Mouse (Mus musculus) thymus, postnatal 0 days (tissue): ENCODE measurements around the gene Kpna6. TPM values are rescaled to one million over a fixed set of nuclear protein-coding genes. Genes with fewer than 3 reads are reported as not detected.
"Not testable (repeated sequence)": the region's sequence is repeated elsewhere in the genome, so short reads cannot be mapped to it uniquely, and the experiment has no call there.

Source experiments
- DNase-seq: peaks from one replicate; pipeline ENCODE4 v3.0.0-alpha.2; 2015; ENCODE audit warnings: low spot score
- polyA plus RNA-seq: library from polyadenylated mRNA; unstranded; fragments of >200 nt; fragmentation: Nextera tagmentation; extraction: Ambion mirVana; gene quantifications from 2 replicates; pipeline ENCODE4 v1.2.1, GENCODE M21; 2015

Gene Kpna6
- polyA plus RNA-seq: 8.9 and 11.6 TPM in 2 replicates

- DNase-seq: peak; percentile 82
These were observed at the start of gene Kpna6 for GRCm38 (mm10) chr4:129672083-129672877. Gene Kpna6 (minus strand): TSS chr4:129672767.

DNA sequence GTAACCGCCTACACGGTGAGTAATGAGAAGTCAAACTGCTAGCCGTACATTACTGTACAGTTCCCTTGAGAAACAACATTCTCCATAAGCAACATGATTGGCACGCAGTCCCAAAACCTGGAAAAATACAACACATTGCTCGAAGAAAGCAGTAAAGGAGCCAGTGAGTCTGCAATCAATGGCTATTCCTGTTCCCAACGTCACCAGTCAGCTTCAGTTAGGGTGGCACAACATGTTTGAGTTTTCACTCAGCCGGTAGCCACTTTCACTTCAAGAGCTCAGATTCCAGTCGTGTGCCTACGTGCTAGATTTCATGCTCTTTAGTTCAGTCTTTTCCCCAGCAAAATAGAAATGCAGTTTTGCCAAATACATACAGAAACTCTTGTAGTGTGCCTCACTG lies 43.7 kb upstream of the Kpna6 start:
- no peak for DNase-seq

DNA sequence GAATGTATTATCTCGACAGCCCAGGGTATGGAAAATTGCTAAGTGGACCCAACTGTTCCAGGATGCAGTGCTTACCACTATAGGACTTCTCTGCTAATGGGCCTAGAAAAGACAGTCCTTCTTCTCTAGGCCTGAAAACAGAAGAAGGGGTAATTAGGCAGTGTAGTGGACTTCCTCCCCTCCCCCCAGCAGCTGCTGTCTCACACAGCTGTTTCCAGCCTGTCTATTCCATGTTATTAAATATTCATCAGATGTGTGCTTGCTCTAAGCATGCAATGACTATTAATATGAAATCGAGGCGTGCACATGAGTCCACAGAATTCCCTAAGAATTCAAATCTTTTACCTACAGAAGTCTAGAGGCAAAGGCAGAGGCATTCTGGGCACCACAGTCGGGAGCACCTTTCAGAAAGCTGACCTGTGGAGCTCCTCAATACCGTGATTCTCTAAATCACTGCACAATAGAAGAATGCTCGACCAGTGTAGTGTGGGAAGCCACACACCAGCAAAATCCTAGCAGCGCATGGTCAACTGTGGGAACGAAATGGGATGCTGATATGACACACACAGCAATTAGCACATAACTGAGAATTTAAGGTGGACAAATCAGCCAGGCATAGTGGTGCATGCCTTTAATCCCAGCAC lies 37.0 kb upstream of the Kpna6 start:
- DNase-seq: no peak

DNA sequence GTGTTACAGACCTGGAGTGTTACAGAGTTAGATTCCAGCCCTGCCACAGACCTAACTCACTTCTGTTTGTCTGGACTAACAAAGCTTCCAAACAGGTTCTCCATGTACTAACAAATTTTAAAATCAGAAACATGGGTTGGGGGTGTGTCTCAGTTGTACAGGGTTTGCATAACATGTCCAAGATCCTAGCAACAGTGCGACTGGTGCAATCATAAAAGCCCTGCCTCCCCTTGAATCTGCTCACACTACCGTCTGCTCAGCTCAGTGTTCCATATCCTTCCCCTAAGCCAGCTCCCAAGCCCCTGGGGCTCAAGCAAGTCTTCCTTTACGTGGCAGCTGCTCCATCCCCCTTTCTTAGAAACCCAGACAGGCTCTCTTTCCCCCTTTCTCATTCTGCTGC lies 34.2 kb upstream of the Kpna6 start:
- DNase-seq: no peak

- DNase-seq: no peak
These were observed 29.9 kb upstream of the Kpna6 start for GRCm38 (mm10) chr4:129702454-129702853.

DNA sequence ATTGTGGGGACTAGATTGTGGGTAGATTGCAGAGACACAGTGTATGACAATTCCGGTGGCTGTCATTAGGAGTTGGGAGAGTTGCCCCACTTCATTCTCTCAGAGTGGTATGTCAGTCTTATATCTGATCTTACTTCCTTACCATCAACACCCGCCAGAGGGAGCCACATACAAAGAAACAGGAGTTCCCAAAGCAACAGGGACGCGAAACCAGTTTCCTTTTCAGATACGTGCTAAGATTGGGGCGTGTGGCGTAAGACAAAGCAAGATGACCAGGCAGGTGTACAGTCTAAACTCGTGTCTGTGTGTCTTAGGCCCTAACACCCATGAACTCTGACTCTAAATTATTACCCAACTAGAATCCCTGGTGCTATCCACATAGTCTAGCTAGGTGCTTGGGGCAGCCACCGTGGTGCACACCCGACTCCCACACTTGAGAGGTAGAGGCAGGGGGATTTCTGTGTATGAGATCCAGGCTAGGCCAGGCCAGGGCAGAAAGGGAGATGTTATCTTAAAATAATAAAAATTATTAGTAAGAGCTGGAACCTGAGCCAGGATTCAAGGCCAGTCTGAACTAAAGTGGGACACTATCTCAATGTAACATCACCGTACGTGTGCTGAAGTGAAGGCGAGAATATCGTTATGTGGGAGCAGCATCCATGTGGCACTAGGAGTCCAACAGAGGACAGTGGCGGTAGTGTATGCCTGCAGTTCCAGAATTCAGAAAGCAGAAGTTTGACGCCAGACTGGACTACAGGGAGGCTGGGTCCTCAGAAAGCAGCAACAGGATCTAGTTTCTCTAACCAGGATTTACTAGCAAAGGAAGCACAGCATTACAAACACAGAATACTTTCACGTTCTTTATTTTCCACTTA lies 29.2 kb upstream of the Kpna6 start:
- peak; percentile 90 for DNase-seq

- not testable (repeated sequence) for DNase-seq
These were observed 28.1 kb upstream of the Kpna6 start for GRCm38 (mm10) chr4:129700661-129701060.

DNA sequence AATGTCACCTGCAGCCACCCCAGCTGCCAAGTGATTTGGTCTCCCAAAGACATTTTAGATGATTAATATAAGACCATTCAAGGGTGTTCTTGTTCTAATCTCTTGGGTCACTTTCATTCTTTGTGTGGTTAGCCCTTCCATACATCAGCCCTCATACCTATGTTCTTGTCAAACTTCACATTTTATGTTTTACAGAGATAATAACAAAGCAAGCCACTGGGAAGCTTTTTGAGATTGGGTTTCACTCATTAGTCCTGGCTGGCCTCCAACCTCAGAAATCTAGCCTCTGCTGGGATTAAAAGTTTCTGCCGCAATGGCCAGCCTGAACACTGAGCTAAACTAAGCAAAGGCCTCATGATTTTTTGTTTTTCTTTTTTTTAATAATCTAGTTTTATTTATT lies 27.6 kb upstream of the Kpna6 start:
- no peak for DNase-seq

DNA sequence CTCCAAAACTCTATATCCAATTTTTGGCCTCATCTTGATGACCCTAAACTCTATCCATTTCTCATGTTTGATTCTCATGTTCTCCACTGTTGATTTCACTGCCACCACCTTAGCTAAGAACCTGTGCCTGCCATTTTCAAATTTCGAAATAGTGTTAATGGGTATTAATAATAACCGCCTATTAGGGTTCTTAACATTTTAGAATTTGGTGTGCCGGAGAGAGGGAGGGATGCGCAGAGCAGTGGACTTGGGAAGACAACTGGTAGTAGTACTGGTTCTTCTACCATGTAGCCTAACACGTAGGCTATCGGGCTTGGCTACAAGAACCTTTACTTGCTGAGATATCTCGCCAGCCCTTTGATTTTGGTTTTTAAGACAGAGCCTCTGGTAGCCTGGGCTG lies 24.6 kb upstream of the Kpna6 start:
- DNase-seq: no peak

DNA sequence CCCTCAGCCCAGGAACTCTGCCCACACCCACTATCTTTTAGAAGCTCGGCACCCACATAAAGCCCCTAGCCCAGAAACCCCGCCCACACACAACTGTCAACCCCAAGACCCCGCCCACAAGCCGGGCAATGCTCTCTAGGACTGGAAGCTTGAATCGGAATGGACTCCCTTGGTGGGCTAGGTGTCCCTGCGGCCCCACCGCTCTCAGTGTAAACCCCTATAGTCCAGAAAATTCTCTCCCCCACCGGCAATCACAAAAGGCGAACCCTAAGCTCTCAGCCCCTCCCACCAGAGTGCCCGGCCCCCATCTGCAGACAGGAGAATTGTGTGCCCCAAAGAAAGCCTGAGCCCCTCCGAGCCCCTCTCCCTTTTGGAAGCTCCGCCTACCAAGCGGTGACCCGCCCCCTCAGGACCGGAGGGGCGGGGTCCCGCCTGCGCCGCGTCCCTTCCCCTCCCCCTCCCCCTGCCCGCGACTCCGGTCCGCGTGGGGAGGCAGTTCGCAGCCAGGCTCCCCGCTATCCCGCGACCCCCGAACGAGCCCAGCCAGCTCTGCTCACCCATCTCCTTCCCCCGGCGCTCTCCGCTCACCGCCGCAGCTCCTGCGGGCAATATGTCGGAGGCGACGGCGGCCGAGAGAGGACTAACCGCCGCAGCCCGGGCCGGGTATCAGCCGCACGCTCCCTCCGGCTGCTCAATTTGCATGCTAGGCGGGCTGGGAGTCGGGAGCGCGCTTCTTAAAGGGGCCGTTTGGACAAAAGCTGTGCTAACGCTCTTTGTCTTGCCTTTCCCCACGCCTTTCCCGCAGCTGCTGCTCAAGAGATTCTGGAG lies 23.8 kb upstream of the Kpna6 start, which contains the start of gene Tmem39b:
Gene Tmem39b (minus strand): TSS at position 681 of the 828 bp plus-strand sequence.
- peak; percentile 92 for DNase-seq

DNA sequence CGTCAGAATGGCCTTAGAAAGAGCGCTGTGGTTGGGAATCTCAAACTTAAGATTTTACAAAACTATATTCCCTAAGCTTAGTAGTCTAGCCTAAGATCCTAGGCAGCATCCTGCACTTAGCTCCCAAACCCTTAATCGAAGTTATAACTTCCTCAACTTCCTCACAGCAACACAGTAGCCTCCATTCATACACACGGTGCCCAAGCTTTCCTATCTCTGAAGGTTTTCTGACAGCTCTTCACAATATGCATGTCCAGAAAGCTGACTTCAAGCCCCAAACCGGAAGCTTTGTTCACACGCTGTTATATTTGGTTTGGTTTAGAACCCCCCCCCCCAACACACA lies 23.2 kb upstream of the Kpna6 start:
- no peak for DNase-seq

- DNase-seq: no peak
These were observed 12.0 kb upstream of the Kpna6 start for GRCm38 (mm10) chr4:129684531-129684930.

GRCm38 (mm10) chr4:129683901-129684493 lies 11.4 kb upstream of the Kpna6 start:
- DNase-seq: no peak

DNA sequence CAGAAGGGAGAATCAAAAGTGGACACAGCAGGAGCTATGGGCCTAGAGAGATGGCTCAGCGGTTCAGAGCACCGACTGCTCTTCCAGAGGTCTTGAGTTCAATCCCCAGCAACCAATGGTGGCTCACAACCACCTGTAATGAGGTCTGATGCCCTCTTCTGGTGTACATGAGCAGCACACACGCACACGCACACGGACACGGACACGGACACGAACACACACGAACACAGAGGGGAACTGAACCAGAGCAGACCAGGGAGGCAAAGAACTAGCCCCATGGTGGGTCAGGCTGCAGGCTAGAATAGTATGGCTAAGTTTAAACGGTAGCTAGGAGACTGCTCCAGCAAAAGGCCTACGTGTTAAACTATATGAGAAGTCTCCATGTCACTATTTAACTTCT lies 9.3 kb upstream of the Kpna6 start:
- DNase-seq: no peak

GRCm38 (mm10) chr4:129672878-129673449 lies 397 bp upstream of the Kpna6 start:
- DNase-seq: no peak

GRCm38 (mm10) chr4:129671491-129672082 lies 980 bp downstream of the Kpna6 start:
- DNase-seq: peak; percentile 56

DNA sequence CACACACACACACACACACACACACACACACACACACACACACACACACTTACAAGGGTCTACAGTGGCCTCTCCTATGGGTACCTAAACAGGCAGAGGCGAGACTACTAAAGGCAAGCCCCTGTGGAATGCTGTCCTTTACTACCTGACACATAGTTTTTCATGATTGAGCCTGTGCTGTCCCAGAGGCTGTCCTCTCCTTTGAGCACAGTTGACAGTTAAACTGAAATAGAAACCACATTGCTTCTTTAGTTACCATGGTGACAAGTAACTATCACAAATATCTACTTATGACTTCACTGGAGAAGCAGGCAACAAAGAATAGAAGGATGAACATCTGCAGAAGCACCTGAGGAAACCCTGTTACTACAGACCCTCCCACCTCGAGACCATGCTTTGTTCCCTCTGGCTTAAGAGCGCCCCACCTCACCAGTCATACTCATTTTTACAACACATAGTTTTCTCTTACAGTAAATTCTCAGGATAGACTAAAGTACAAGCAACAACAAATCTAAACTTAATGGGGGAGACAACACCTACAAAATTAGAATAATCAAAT lies 10.2 kb downstream of the Kpna6 start:
- no peak for DNase-seq

DNA sequence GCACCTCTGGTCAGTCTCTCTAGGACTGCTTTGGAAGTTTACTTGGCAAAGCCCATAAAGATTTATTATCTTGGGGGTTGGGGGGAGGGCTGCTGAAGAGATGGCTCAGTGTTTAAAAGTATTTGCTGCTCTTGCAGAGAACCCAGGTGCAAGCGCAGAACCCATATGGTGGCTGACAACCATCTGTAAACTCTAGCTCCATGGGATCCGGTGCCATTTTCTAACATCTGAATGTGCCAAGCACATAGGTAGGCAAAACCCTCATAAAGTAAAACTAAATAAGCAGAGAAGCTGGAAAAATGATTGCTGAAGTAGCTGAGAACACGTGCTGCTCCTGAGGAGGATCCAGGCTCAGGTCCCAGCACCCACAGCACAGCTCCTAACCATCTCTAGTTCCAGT lies 11.0 kb downstream of the Kpna6 start:
- DNase-seq: no peak

DNA sequence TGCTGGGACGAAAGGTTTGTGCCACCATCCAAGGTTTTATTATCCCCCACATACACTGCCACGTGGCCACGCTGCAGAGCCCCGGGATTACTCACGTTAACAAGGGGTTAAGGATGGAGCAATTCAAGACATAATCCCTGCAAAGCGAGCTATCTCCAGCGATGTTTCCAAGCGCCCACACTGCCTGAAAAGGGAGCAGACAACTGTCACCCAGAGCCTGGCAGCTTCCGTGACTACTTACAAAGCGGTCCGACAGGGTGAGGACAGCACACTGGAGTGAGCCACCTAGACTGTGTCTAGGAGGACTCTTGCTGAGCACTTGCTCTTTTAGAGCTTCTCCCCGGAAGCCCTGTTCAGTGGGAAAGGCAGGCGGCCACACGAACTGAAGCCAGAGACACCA lies 17.8 kb downstream of the Kpna6 start:
- DNase-seq: no peak

DNA sequence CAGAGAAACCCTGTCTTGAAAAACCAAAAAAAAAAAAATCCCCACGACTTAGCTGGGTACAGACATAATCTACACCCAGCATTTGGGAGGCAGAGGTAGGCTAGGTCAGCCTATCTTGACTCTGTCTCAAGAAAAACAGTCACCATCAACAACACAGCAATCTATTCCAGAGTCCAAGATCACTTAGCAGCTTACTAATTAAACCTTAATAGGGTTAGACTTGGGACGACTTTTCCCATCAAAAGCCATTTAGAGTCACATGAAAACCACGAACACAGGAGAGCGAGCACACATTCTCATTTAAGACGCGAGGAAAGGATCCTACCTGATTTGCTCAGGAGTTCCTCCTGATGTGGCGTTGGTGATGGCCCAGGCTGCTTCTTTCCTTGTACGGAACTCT lies 22.2 kb downstream of the Kpna6 start:
- no peak for DNase-seq
